Mouse (Mus musculus) spleen, postnatal 0 days (tissue): ENCODE data around the gene Gbp2. TPM values are rescaled to one million over a fixed set of nuclear protein-coding genes. Genes with fewer than 3 reads are reported as not detected.

Source experiments
- polyA plus RNA-seq: library from polyadenylated mRNA; unstranded; fragments of >200 nt; fragmentation: Nextera tagmentation; extraction: Ambion mirVana; gene quantifications from 2 replicates; pipeline ENCODE4 v1.2.1, GENCODE M21; 2015

The Gbp2 gene
- polyA plus RNA-seq: 3.1 and 5.4 TPM in 2 replicates

DNA sequence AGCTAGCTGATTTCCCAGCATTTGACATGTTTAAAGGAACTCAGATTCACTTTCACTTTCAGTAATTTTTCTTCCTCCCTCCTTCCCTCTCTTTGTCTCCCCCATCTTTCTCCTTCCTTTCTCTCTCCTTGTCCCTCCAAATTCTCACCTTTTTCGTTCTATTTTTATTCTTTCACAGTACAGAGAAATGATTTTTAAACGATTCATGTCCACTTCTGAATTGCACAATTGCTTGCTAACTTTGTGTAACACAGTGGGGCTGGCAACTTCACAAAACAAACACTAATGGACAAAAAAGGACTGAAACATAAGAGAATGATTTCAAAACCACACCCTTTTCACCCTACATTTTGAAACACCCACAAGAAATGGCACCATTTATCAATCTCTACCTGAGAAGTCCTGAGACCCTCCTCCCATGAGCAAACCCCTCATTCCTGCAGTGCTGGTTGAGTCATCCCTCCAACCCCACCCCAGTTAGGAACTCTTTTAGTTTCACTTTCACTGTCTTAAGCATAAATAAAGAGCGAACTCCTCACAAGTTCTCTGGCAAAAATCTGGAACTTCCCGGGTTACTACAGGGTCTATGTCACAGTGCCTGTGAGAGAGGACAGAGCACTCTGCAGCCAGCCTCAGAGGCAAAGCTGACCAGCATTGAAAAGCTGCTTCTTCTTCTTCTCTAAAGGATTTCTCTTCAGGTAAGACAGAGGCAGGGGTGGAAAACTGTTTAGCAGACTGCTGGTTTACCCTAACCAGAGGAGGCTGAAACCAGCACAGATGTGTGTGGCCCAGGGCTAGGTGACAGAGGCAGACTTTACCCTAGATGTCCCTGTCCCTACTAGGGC is at the start of gene Gbp2:
TSS of gene Gbp2 (plus strand) at position 492 of the 845 bp plus-strand sequence.

DNA sequence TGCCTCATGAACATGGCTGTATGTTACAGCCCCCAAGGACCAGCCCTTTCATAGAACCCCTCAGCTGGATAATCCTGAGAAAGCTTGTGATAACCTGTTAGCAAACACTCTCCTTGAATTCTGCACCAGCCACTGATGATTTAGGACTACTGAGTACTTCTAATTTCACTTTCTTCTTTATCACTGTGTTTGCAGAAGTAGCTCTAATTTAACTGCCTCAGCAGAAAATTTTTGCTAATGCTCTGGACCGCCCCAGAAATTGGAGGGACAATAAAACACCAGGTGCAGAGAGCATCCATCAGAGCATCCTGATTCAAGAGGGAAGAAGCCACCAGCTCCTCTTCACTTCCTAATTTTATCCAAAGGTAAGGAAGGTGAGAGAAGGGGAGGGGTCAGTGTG is 25.9 kb upstream of the Gbp2 start, which contains the start of gene Gbp2b:
TSS of gene Gbp2b (plus strand) at position 301 of the 400 bp plus-strand sequence.

Other genes with a start within 250 kb of the Gbp2 start
- 12.0 and 12.1 TPM in 2 replicates for gene Pdlim5, start 224.9 kb upstream of the Gbp2 start, polyA plus RNA-seq
- gene Gbp5, start 126.6 kb upstream of the Gbp2 start, polyA plus RNA-seq: 0.10 and 0.53 TPM in 2 replicates
- 7.7 and 10.6 TPM in 2 replicates for gene Gbp7, start 90.3 kb upstream of the Gbp2 start, polyA plus RNA-seq
- 3.3 and 6.3 TPM in 2 replicates for gene Gbp3, start 60.6 kb upstream of the Gbp2 start, polyA plus RNA-seq
- gene Gbp2b, start 25.8 kb upstream of the Gbp2 start, polyA plus RNA-seq: not detected in 2 replicates
- gene Kyat3, start 80.4 kb downstream of the Gbp2 start, polyA plus RNA-seq: 3.4 and 4.6 TPM in 2 replicates
- gene Gtf2b, start 144.4 kb downstream of the Gbp2 start, polyA plus RNA-seq: 52.2 and 54.7 TPM in 2 replicates